Mouse (Mus musculus): ENCODE data around the gene Nosip. TPM values are rescaled to one million over a fixed set of nuclear protein-coding genes. Genes with fewer than 3 reads are reported as not detected.
"Not testable (repeated sequence)": the region's sequence is repeated elsewhere in the genome, so short reads cannot be mapped to it uniquely, and the experiment has no call there.

Gene Nosip
- total RNA-seq, 2 experiments from 2014 or later = 29.6 to 35.2 TPM

DNA sequence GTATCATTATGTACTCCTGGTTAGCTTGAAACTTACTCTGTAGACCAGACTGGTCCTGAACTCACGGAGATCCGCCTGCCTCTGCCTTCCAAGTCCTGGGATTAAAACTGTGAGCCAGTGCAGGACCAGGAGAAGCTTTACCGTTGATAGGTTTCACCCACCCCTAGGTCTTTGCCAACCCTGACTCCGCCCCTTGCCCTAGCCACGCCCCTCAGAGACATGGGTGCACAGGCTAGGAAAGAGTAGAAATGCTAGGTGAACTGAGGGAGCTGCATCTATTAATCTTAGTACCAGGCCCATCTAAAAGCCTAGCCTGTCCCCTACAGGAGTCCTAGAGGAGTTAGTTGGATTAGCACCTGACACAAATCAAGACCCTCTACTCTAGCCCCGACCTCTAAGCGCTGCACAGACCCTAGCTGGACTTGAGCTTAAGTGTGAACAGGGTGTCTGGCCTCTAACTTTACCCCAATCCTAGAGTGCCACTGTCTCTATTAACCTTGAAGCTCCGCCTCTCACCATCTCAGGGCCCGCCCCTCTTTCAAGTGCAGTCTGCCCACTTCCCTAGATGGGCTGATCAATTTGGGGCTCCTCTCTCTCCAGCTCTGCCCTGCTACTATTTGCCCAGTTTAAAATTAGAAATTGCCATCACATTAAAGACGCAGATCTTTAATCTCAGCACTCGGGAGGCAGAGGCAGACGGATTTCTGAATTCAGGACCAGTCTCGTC, 28.2 kb downstream of the Nosip start:
- DNase-seq = peak in 1 of 2 experiments; percentile 48

GRCm38 (mm10) chr7:45091001-45091990, 29.1 kb downstream of the Nosip start:
- peak; percentile 34 to 51 for DNase-seq

DNA sequence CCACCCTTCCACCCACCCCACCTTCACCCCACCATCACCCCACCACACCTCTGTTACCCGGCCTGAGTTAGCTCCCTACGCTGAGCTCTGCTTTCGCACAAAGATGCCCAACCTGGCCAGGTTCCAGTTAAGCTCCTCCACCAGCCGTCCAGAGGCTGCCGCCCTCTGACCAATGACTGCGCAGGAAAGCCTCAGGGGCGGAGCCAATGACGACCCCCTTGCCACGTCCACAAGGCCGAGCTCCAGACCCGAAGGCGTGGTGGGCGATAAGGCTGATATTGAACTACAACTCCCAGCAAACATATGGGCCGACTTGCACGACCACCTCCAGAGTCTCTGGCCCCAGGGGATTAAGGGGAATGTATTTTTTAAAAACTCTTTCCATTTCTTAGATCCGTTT, 29.8 kb downstream of the Nosip start, which contains the start of gene Rcn3:
TSS of gene Rcn3 (minus strand) at position 174 of the 400 bp plus-strand sequence.
- DNase-seq = peak; percentile 88 to 91

GRCm38 (mm10) chr7:45092828-45093515, 30.7 kb downstream of the Nosip start:
- no peak for DNase-seq

GRCm38 (mm10) chr7:45093516-45093905, 31.3 kb downstream of the Nosip start:
- DNase-seq = no peak

- DNase-seq = no peak
Observed at GRCm38 (mm10) chr7:45094121-45094520, 31.9 kb downstream of the Nosip start.

DNA sequence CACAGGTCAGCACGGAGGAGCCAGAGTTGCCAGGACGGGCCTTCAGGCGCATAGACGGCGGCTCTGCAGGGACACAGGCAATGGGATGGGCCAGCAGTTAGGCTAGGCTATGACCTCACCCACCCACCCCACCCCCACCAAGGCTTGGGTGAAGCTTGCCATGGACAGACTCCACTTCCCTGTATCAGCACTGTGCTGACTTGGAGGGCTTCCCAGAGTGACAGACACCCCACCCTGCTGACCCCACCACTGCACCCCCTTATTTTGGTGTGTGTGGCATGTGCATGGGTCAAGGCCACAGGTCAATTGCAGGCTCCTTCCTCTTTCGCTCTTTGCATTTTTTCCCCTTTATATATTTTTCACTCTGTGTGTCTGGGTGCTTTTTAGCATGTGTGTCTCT, 33.1 kb downstream of the Nosip start:
- peak in 1 of 2 experiments; percentile 75 for DNase-seq

- not testable (repeated sequence) for DNase-seq
Observed at GRCm38 (mm10) chr7:45095965-45096364, 33.7 kb downstream of the Nosip start.

- DNase-seq = peak in 1 of 2 experiments; percentile 74
Observed at GRCm38 (mm10) chr7:45097479-45097878, 35.2 kb downstream of the Nosip start.

DNA sequence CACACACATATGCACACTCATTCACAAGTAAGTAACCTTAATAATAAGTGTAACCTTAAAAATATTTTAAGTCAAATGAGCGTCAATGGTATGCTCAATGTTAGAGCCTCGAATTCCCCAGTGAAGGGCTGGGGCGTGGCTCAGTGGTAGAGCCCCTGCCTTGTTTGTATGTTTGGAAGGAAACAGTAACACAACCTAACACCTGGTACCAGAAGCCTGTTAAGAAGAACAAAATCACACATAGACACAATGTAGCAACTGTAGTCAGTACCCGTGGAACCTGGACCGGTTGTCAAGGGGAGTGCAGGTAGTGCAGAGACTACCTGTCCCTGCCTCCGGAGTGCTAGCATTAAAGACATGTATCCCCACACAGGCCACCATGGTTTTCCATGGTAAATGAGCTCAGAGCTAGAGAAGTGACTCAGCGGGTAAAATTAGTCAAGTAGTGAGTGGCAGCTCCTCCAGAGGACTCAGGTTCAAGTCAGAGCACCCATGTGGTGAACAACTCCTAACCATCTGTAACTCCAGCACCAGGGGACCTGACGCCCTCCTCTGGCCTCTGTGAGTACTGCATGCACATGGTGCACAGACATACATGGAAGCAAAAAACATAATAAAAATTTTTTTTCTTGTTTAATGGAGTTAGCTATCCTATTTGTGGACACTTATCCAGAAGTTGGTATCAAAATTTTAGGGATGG, 36.5 kb downstream of the Nosip start:
- DNase-seq = no peak

DNA sequence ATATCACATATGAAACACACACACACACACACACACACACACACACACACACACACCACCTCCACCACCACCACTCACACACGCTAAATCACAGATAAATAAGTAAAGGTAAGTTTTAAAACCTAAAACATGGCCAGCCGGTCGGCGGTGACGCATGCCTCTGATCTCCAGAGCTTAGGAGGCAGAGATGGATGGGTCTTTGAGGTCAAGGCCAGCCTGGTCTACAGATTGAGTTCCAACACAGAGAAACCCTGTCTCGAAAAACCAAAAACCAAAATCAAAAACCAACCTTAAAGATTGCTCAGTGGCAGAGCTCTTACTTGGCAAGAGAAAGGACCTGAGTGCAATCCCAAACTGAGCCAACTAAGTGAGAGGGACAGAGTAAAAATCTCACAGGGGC, 37.8 kb downstream of the Nosip start:
- DNase-seq = no peak

GRCm38 (mm10) chr7:45102441-45102840, 40.2 kb downstream of the Nosip start:
- DNase-seq = no peak

GRCm38 (mm10) chr7:45102940-45103585, 40.8 kb downstream of the Nosip start:
- peak; percentile 65 to 67 for DNase-seq

DNA sequence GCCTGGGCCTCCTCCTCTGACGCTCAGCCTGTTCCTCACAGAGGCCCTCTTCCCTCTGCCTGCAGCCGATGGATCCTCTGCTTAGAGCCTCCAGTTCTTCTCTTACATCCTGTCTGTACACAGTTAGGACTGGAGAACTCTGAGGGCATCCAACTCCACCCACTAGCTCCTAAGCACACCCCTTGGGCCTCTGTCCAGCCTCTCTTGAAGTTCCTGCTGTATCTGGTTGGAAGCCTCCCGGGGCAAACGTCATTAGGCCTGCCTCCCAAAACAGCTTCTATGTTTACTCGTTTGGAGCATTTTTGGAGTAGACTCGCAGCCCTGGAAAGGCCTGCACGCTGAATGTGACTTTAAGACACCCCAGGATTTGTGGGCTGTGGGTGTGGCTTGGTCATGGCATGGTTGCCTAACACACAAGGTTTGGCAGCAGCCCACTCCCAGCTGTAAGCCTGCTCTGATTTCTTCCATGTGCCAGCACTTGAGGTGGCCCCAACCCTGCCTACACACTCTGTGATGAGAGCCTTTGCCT, 41.5 kb downstream of the Nosip start, which contains the start of gene Fcgrt:
TSS of gene Fcgrt (minus strand) at position 200 of the 529 bp plus-strand sequence.
- DNase-seq = peak; percentile 98 to 99

DNA sequence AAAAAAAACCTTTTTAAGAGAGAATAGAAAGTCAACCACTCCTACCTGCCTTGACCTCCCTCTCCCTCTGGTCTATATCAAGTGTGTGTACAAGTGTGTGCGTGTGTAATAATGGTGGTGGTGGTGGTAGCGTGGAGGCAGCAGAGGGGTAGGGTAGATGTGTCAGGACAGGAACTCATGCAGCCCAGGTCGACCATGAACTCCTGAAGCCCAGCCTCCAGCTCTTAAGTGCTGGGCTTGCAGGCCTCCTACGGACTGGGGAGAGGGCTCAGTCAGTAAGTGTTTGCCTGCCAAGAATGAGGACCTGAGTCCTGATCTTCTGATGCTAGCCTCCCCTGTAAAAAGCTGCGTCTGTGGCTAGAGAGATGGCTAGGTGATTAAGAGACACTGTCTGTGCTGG, 42.7 kb downstream of the Nosip start:
- DNase-seq = no peak

DNA sequence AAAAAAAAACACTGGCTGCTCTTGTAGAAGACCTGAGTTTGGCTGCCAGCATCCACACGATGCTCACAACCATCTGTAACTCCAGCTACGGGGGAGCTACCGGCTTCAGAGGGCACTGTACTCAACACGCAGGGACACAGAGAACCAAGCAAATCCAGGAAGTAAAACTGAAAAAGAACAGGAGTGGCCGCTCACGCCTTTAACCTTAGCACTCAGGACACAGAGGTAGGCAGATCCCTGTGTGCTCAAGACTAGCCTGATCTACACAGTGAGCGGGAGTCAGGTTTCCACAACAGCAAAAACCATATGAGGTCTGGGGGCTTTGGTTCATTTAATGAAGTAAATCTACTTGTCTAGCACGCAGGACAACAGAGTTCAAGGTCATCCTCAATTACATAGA, 43.3 kb downstream of the Nosip start:
- no peak for DNase-seq

GRCm38 (mm10) chr7:45106441-45106840, 44.2 kb downstream of the Nosip start:
- DNase-seq = no peak

- DNase-seq = no peak
Observed at GRCm38 (mm10) chr7:45107052-45107645, 44.9 kb downstream of the Nosip start.

DNA sequence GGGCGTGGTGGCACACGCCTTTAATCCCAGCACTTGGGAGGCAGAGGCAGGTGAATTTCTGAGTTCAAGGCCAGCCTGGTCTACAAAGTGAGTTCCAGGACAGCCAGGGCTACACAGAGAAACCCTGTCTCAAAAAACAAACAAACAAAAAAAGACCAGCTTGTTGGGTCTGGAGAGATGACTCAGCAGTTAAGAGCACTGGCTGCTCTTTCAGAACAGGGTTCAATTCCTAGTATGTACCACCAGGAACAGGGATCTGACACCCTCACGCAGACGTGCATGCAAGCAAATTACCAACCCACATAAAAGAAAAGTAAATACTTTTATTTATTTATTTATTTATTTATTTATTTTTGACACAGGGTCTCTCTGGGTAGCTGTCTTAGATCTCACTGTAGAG, 47.9 kb downstream of the Nosip start:
- DNase-seq = not testable (repeated sequence)

- no peak for DNase-seq
Observed at GRCm38 (mm10) chr7:45111940-45112339, 49.7 kb downstream of the Nosip start.
